Mouse (Mus musculus): ENCODE data around the gene Crcp.
A peak's percentile ranks its signal among the peaks of the same experiment; 100 is the strongest.

Gene Crcp

DNA sequence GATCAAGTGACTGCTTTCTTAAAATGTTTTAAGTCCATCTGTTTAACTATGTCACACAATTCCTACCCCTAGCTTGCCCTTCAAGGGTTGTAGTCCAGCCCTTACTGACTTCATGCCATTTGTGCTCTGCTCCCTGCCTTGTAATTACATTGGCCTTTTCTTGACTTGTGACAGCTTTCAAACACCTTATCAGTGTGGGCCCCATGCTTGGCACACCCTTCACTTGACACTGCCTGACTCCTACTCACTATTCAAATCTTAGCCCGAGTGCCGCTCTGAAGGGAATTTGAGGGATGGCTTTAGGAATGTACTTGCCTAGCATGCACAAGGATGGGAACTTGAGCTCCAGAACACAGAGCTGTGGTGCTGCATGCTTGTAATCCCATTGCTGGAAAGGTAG, 68.7 kb downstream of the Crcp start:
- no peak for DNase-seq (ENCODE audit: low spot score)

DNA sequence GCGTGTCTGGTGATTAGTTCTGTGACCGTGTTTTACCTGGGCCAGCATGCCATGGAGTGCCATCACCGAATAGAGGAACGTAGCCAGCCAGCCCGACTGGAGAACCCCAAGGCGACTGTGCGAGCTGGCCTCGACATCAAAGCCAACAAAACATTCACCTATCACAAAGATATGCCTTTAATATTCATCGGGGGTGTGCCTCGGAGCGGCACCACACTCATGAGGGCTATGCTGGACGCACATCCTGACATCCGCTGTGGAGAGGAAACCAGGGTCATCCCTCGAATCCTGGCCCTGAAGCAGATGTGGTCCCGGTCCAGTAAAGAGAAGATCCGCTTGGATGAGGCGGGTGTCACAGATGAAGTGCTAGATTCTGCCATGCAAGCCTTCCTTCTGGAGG, 72.6 kb downstream of the Crcp start:
- no peak for DNase-seq (ENCODE audit: low spot score)

DNA sequence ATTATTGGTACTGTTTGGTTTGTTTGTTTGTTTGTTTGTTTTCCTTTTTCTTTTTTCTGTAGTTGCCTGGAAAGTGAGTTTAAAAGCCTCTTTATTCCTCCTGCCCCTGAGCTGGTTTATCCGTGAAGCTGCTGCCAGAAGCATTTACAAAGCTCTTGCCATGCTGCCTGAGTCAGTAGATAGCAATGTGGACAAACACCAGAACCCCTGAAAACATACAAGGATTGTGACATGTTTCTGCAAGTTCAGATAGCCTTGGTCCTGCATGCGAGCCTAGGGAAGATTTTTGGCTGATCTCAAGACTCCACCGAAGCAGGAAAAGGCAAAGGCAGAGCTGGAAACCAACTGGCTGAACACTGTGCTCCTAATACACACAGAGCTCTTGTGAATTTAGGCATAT, 80.3 kb downstream of the Crcp start:
- DNase-seq (ENCODE audit: low spot score): peak; percentile 37
